Mouse (Mus musculus): ENCODE data around the gene Tnrc18. TPM values are rescaled to one million over a fixed set of nuclear protein-coding genes. Genes with fewer than 3 reads are reported as not detected.

Gene Tnrc18
- polyA plus RNA-seq, 2 experiments from 2014 or later, result 4.1 to 4.3 TPM

DNA sequence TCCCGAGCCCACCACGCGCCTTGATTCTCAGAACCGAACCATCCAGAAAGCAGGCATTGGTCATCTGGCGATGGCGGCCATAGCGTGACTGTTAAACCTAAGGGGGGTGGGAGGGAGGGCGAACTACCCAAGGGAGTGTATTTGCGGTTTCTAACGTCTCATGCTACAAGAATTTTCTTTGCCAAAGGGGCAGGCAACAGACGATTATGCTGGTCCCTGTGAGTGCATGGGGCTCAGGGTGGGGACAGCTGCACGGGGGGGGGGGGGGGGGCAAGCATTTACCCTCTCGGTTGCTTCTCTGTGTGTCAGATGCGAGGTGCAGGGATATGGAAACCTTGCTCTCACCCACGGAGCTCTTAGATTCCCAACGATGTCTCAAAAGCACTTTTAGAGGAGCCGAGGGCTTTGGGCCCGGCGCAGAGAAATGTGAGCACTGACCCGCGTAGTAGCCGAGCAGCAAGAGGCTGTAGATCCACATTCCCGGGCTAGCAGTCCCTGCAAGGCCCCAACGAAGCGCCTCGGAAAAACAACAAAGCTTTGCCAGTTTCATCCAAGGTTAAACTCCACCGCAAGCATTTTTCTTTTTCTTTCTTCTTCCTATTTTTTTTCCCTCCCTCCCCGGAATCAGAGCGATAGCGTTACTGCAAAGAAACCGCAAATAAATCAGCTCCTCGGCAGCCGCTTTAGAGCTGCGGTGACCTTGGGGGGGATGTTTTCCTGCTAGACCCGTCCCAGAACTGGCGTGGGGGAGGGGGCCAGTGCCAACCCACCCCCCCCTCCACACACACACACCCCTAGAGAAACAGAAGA is 5.0 kb upstream of the Tnrc18 start:
- no peak for ATAC-seq

GRCm38 (mm10) chr5:142821974-142822285 is 4.5 kb upstream of the Tnrc18 start:
- no peak for ATAC-seq

GRCm38 (mm10) chr5:142821266-142821973 is 4.0 kb upstream of the Tnrc18 start:
- no peak for ATAC-seq

DNA sequence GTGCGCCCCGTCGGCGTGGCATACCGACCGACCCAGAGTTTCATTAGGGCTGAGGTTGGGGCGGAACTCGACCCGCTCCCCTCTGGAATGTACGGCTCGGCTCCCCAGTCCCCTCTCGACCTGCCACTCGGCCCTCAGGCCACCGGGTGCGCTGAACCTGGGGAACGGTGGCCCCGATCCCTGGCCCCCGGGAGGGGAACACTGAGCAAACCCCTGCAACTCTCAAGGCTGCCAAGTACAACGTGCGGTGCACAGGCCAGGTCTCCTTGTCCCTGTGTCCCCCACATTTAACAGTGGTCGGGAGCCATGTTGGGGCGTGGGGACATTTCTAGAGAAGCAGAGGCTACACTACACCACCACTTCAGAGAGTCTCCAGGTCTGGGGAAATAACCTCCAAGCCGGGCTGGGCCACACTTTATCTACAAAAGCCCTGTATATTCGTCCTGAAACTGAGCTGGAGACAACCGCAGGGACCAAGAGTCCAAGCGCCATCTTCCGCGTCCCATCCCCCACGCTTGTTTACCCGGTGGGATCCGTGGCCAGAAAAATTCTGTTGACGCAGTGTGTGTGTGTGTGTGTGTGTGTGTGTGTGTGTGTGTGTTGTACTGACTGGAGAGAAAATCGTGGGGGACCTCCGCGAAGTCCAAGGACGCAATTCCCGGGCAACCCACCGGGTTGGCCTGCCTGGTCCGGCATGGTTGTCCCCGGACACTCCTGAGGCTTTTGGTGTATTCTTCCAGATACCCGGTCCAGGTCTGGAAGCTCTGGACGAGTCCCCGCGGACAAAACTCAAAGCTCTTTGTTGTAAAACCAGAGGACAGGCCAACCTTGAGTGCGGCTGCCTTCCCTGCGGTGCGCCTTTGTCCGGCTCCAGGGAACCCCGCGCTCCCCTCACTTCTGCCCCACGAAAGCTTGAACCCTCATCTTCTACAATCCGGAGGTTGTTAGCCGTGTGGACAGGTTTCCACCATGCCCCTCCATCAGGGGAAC is 3.1 kb upstream of the Tnrc18 start:
- ATAC-seq, result no peak

GRCm38 (mm10) chr5:142819385-142820275 is 2.2 kb upstream of the Tnrc18 start:
- ATAC-seq, result no peak

- ATAC-seq, result no peak
These were observed 1.2 kb upstream of the Tnrc18 start for GRCm38 (mm10) chr5:142818435-142819360.

DNA sequence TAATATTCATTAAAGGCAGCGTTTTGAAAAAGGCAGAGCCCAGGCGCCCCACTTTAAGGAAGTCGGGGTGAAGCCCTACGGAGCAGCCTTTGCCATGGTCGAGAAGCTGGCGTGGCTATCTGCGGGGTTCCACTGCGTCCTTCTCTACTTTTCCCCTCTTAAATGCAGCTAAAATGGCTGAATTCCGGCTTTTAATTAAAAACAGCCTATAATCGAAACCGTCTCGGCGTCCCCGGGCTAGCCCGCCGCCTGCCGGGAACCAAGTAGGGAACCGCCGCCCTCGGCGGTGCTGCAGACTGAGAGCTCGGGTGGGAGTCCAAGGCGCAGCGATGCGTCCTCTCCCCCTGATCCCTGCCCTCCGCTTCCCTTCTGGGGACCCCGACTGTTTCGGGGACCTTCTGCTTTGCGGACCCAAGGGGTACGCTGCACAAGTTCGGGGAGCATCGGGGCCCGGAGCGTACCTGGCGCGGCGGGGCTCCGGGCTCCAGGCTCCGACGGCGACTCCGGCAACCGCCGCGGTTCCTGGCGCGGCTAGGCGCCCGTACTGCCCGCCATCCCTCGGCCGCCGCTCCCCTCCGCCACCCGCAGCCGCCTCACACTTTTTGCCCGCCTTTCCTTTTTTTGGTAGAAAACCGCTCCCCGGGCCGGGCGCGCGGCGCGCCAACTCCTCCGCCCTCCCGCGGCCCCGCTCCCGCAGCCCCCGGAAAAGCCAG is 495 bp downstream of the Tnrc18 start:
- peak; percentile 40 for ATAC-seq

- ATAC-seq, result peak; percentile 3
These were observed 1.2 kb downstream of the Tnrc18 start for GRCm38 (mm10) chr5:142816031-142816810.

- no peak for ATAC-seq
These were observed 2.0 kb downstream of the Tnrc18 start for GRCm38 (mm10) chr5:142815421-142816001.

DNA sequence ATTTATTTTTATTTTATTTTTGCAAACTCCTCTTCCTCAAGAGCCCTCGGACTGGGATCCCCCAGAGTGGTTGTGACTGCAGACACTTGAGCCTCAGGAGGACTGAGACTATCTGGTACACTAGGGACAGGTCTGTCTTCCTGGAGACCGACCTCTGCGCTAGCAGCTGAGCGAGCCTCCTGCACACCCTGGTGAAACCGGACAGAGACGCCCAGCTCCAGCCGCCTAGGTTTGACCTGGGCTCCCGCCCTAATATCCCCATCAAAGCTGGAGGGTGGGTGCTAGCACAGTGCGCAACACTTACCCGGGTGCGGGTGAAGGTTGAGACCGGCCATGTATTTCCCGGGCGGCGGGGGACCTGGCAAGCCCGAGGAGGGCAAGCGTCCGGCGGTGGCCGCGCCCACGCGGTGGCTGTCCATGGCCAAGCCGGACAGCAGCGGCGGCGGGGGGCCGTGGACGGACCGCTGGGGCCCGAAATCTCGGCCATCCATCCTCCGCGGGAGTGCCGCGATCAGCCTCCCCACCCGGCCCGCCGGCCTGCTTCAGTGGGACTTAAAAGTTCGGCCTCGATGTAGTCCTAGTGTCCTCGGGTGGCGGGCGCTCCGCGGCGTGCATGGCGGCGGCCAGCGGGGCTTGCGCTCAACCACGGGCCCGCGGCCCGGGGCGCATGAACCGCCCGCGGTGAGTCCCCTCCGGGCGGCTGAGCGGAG is 2.6 kb downstream of the Tnrc18 start:
- ATAC-seq, result peak; percentile 18

DNA sequence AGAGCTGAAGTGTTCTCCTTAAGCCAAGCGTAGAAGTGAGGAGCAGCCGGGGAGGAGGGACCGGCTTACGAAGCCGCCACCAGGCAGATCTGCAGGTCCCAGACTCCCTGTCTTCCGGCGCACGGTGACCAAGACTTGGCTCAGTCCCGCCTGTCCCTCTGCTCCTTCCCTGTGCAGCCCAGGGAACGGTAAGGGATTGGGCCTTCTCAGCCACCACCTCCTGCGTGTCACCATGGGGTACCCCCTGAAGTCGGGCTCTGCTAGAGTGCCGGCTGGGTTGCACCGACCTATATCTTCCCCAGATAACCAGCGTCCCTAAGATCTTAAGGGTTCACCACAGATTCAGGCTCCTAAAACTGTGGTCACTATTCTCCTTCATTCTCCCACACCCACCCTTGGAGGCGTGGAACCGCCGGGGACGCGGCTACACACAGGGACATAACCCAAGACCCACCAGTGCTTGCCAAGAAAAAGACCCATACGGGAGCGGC is 3.3 kb downstream of the Tnrc18 start:
- no peak for ATAC-seq

DNA sequence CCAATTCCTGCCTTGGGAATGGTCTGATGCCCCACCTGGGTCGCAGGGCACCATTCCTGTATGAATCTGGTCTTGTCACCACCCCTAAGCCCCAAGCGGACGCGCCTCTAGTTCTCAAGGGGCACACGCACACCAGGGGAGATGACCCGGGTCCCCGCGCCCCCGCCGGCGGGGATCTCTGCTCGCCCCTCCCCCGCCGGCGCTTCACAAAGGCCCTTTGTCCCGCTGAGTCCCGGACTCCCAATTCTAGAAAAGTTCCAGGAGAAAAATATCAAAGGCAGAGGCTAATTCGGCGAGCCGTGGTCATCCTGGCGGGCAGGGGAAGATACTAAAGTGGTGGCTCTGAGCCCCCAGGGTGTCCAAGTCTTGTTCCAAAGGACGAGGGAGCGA is 3.7 kb downstream of the Tnrc18 start:
- ATAC-seq, result no peak

DNA sequence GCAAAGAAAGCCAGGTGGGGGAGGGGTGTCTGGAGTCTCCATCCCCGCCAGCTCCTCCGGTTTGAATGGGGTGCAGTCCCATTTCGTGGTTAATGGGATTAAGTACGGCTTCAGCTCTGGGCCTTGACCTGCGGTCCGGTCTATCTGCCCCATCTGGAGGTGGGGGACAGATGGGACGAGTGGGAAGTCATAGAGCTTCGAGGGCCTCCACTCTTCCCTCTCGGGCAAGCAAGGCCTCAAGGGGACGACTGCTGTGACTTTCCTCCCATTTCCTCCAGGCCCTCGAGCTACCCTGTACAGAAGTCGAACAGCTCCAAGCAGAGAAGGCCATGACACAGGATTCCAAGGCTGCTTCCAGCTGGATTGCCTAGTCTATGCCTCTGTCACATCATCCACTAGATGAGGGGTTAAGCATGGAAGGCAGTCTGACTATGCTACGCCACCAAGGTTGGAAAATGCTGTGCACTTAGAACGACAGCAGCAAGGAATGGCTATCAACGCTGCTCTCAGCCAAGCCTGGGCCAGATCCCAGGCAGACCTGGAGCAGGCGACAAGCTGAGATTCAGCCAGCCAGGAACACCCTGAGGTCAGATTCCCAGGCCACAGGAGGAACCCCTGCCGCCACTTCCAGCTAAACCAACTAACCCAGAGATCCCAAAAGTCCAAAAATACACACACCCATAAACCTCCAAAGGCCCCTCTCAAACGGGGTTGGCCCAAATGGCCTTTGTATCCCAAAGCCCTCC is 4.3 kb downstream of the Tnrc18 start:
- ATAC-seq, result no peak

GRCm38 (mm10) chr5:142812621-142812975 is 4.9 kb downstream of the Tnrc18 start:
- ATAC-seq, result no peak

DNA sequence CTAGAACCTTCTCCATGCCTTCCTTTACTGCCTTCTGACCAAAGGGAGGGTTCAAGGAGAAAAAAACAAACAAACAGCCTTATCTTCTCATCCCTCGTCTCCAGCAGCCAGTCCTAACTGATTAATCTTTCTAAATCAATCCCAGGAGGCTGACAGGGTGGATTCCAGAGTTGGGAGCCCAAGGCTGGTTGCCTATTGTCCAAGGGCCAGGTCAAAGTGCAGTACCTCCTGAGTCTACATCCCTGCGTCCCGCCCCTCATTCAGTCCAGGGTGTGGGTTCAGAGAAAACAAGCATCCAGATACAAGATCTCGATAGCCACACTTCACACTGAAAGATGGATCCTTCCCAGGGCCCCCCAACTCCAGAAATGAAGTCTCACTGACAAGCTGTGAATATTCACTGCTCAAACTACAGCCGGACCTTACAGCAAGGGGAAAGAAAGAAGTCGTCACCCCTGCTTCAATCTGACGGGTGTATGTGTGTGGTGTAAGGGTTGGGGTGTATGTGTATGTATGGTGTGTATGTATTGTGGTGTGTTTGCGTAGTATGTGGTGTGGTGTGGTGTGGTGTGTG is 5.5 kb downstream of the Tnrc18 start:
- ATAC-seq, result no peak

- no peak for ATAC-seq
These were observed 6.5 kb downstream of the Tnrc18 start for GRCm38 (mm10) chr5:142810710-142811599.

All from activated CD4-positive, CD25-positive, alpha-beta regulatory T cell, adult 4 months (primary cell).